Mouse (Mus musculus) left cerebral cortex, adult 9 months (tissue): ENCODE measurements at regions not wholly inside any gene's neighbourhood (a gene's known extent, or its start where the extent isn't known, plus 50 kb on each side); places are given as distances from the start of the nearest gene placed in this dataset.
A peak's percentile ranks its signal among the peaks of the same experiment; 100 is the strongest.

ENCODE experiments used
- DNase-seq, 2 experiments: peaks; one replicate each; pipeline ENCODE4 v3.0.0; 2022; ENCODE audit warnings: low spot score in 2 of 2

DNA sequence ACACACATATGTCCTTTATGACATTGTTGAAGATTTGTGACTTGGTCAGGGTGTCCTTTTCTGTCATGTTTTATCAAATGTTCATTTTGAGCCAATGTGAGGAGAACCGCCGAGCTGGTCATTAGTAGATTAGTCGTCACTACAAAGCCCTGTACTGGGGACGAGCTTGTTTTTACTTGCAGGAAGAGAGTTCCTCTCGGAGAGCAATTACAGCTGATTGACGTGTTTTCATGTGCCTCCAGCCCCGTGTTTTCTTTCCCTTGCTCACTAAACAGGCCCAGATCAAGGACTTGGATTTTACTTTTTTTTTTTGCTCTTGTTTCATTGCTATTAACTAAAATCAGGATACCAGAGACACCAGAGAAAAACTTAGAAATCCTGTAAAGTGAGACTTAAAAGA, 307.1 kb upstream of the Pkn2 start:
- no peak for DNase-seq

GRCm38 (mm10) chr3:143173971-143174370, 292.2 kb upstream of the Pkn2 start:
- DNase-seq: peak; percentile 56 to 71

- DNase-seq: no peak
Observed at GRCm38 (mm10) chr3:143162444-143162843, 280.6 kb upstream of the Pkn2 start.

GRCm38 (mm10) chr3:143161993-143162392, 280.2 kb upstream of the Pkn2 start:
- DNase-seq: no peak

GRCm38 (mm10) chr3:143158568-143158967, 276.8 kb upstream of the Pkn2 start:
- no peak for DNase-seq

GRCm38 (mm10) chr3:143156733-143157524, 275.1 kb upstream of the Pkn2 start:
- no peak for DNase-seq

DNA sequence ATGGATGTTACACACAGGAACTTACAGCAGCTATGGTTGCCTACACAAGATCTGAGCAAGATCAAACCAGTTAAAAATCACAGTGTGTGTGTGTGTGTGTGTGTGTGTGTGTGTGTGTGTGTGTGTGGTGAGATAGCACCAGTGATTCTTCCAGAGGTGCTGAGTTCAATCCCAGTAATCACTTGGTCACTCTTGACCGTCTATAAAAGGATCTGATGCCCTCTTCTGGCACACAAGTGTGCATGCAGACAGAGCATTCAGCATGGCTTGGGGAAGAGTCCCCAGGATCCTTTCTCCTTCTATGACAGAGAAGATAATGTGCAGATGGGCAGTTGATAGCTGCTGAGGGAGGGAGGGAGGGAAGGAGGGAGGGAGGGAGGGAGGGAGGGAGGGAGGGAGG, 274.4 kb upstream of the Pkn2 start:
- DNase-seq: no peak

GRCm38 (mm10) chr3:143155556-143155955, 273.8 kb upstream of the Pkn2 start:
- DNase-seq: no peak

- no peak for DNase-seq
Observed at GRCm38 (mm10) chr3:143147471-143147870, 265.7 kb upstream of the Pkn2 start.

- DNase-seq: no peak
Observed at GRCm38 (mm10) chr3:143138952-143139351, 257.1 kb upstream of the Pkn2 start.

DNA sequence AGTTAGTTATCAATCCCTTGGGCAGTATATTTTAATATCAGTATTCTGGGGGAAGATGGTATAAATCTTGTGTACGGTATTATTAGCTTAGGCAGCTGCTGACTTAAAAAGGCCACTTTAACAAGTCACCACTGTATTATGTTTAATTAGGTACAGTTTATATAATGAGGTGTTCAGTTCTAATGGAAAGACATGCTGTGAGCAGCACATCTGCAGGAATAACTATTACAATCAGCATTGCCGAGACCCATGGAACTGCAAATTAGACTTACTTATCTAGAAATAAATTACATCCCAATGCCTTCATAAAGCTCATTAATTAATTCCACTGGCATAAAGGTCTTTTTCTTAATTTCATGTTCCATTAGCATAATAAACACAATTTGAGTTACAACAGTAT, 252.7 kb upstream of the Pkn2 start:
- DNase-seq: no peak

GRCm38 (mm10) chr3:143107733-143108291, 226.0 kb upstream of the Pkn2 start:
- no peak for DNase-seq

DNA sequence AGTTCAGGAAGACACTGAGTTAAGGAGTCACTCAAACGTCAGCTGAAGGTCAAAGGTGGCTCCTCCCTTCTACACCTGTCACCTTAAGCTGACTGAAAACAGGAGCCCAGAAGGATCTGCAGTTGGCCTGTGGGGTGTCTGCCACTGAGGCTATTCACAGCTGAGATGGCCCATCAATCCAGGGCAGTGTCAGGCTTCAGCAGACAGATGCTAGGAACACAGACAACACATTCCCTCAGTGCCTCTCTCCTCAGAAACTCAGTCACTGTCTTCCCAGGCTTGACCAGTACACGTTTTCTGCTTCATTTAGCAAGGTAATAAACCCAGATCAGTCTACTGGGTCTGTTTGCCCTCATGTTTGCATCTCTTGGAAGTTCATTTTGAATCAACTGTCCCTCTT, 222.9 kb upstream of the Pkn2 start:
- no peak for DNase-seq

DNA sequence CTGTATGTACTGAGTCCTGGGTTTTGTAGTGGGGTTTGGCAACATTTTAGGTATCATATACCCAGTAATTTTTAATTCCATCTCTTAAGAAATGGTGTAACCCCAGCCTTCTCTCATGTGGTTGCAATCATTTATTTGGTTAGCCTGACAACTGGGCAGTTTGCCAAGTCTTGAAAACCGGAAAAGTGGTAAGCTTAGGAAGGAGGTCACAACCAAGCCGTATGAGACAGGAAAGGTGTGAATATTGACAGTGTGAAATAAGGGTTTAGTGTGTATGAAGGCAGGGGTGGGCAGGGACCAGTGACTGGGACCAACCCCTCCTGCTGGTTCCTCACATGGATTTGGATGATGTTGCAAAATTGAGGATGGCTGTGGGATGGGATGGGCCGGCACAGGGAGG, 221.5 kb upstream of the Pkn2 start:
- DNase-seq: no peak

DNA sequence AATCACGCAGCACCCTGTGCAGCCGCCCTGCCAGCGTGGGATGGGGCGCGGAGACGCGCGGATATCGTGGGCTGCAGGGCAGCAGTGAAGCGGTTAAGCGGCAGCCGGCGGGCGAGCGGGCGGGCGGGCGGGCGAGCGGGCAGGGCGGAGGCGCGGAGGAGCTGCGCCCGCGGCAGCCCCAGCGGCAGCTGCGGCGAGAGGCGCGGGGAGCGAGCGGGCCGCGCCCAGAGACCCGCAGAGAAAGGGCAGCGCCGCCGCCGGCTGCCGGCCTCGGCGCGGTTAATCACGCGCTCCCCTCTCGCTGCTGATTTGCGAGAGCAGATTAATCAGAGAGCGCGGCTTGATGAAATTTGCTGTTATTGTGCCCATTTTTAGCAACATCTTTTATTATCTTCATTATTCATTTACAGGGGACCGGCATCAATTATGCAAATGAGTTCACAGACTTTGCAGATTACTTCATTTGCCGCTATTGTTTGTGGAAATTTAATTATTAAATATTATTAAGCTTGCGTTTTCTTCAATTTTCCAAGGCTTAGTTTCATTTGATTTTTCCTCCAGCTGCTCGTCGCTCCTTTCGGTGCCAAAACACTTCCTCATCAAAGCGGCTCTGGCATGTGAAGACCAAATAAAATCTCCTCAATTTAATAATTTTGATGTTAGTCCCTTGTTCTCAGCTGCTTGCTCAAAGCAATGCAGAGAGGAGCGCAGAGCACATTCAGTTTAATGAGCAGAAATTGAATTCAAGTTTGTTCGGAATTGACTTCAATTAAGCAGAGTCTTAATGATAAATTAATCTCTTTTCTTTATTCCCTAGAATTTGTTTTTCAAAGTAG, 219.2 kb upstream of the Pkn2 start:
- DNase-seq: peak in 1 of 2 experiments; percentile 14

- DNase-seq: no peak
Observed at GRCm38 (mm10) chr3:143100203-143100602, 218.4 kb upstream of the Pkn2 start.

DNA sequence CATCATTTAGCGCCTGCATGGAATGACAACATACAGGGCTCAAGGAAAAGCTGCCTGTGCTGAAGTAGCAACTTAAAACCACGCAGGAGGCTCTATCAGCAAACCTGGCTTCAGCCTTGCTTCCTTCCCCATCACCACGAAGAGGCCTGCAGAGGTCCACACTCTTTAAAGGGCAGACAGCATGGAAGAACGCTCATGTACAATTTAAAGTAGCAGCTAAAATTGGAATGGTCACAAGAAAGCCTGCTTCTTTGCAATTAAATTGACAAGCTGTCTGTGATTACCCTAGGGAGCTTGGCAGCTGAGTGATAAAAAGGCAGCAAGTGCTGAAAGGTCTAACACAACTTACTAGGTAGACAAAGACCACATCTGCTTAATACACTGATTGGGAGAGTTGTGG, 210.4 kb upstream of the Pkn2 start:
- no peak for DNase-seq

DNA sequence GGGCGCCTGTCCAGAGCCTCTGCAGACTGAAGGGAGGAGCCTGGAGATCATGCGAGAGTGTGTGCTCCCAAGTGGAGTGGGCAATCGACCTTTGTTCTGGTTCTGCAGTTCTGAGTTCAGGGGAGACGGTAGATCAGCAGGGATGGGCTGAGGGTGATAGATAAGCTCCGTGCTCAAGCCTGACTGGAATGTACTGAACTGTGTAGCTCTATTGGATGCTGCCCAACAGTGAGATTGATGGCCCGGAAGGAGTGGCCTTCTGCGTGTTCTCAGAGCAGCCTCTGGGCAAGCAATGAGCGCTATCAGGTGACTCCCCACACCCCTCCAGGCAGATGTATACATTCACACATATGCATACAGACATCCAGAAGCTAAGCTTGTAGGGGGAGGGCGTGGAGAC, 209.1 kb upstream of the Pkn2 start:
- no peak for DNase-seq

- no peak for DNase-seq
Observed at GRCm38 (mm10) chr3:143090316-143090715, 208.5 kb upstream of the Pkn2 start.

- no peak for DNase-seq
Observed at GRCm38 (mm10) chr3:143087786-143088185, 206.0 kb upstream of the Pkn2 start.

- no peak for DNase-seq
Observed at GRCm38 (mm10) chr3:143078310-143078709, 196.5 kb upstream of the Pkn2 start.

GRCm38 (mm10) chr3:143071839-143072373, 190.1 kb upstream of the Pkn2 start:
- no peak for DNase-seq
